Mouse (Mus musculus) c-Kit-negative CD71-positive TER-119-positive erythroid progenitor cells, embryonic 14.5 days (primary cell): ENCODE results near the gene Actr2.
A peak's percentile ranks its signal among the peaks of the same experiment; 100 is the strongest.
"Not testable (repeated sequence)": the region's sequence is repeated elsewhere in the genome, so short reads cannot be mapped to it uniquely, and the experiment has no call there.

Experiments
- DNase-seq: peaks from one replicate; pipeline ENCODE4 v3.0.0-alpha.2; 2013; ENCODE audit warnings: low read depth, low spot score

Gene Actr2

GRCm38 (mm10) chr11:20052814-20053536 is 59.7 kb downstream of the Actr2 start:
- no peak for DNase-seq

GRCm38 (mm10) chr11:20045586-20045985 is 67.1 kb downstream of the Actr2 start:
- no peak for DNase-seq

- no peak for DNase-seq
Observed at GRCm38 (mm10) chr11:20043256-20043655, 69.5 kb downstream of the Actr2 start.

GRCm38 (mm10) chr11:20042106-20042505 is 70.6 kb downstream of the Actr2 start:
- no peak for DNase-seq

GRCm38 (mm10) chr11:20041164-20041920 is 71.4 kb downstream of the Actr2 start:
- no peak for DNase-seq

- DNase-seq = no peak
Observed at GRCm38 (mm10) chr11:20038723-20039122, 74.0 kb downstream of the Actr2 start.

- no peak for DNase-seq
Observed at GRCm38 (mm10) chr11:20037739-20038138, 75.0 kb downstream of the Actr2 start.

GRCm38 (mm10) chr11:20035972-20036371 is 76.7 kb downstream of the Actr2 start:
- DNase-seq = no peak

GRCm38 (mm10) chr11:20035343-20035928 is 77.3 kb downstream of the Actr2 start:
- DNase-seq = no peak

GRCm38 (mm10) chr11:20034337-20034947 is 78.3 kb downstream of the Actr2 start:
- DNase-seq = no peak

GRCm38 (mm10) chr11:20033541-20034160 is 79.1 kb downstream of the Actr2 start:
- no peak for DNase-seq

- DNase-seq = peak; percentile 56
Observed at GRCm38 (mm10) chr11:20031536-20031935, 81.2 kb downstream of the Actr2 start.

- DNase-seq = not testable (repeated sequence)
Observed at GRCm38 (mm10) chr11:20030973-20031372, 81.7 kb downstream of the Actr2 start.

GRCm38 (mm10) chr11:20029014-20029413 is 83.7 kb downstream of the Actr2 start:
- no peak for DNase-seq

GRCm38 (mm10) chr11:20028396-20028795 is 84.3 kb downstream of the Actr2 start:
- no peak for DNase-seq

GRCm38 (mm10) chr11:20027719-20028118 is 85.0 kb downstream of the Actr2 start:
- no peak for DNase-seq

GRCm38 (mm10) chr11:20025899-20026298 is 86.8 kb downstream of the Actr2 start:
- no peak for DNase-seq

- no peak for DNase-seq
Observed at GRCm38 (mm10) chr11:20022911-20023482, 89.7 kb downstream of the Actr2 start.

- DNase-seq = peak; percentile 40
Observed at GRCm38 (mm10) chr11:20022462-20022861, 90.3 kb downstream of the Actr2 start.

GRCm38 (mm10) chr11:20020720-20021119 is 92.0 kb downstream of the Actr2 start:
- DNase-seq = no peak

- no peak for DNase-seq
Observed at GRCm38 (mm10) chr11:20018905-20019304, 93.8 kb downstream of the Actr2 start.
